Mouse (Mus musculus): ENCODE data around the gene B230118H07Rik. TPM values are rescaled to one million over a fixed set of nuclear protein-coding genes. Genes with fewer than 3 reads are reported as not detected.

B230118H07Rik gene
- total and polyA plus RNA-seq, 3 experiments = 1.6 to 76.4 (median 10.2) TPM

GRCm38 (mm10) chr2:101610861-101611260 is 38.5 kb downstream of the B230118H07Rik start:
- Histone ChIP-seq H3K9me3 (replicated peaks) (no peaks in the 10 kb centered on the region), H3K4me1 (ENCODE audit: insufficient read depth, low read depth, low read length) (no peaks in the 10 kb centered on the region), H3K36me3 (replicated peaks) (peaks cover 22% of the 10 kb centered on the region), H3K27me3 (ENCODE audit: insufficient read depth, low read length) (no peaks in the 10 kb centered on the region), H3K4me3 (ENCODE audit: low read depth, low read length) (no peak overlapping the region)
- ATAC-seq (ENCODE audit: extremely low read depth, insufficient number of reproducible peaks, low FRiP score, poor library complexity, severe bottlenecking) (no peak), DNase-seq (ENCODE audit: low spot score) (no peak)
- TF ChIP-seq CTCF (IDR thresholded peaks at IDR 0.05; ENCODE audit: low read depth, low read length) (no peak), GATA2 (IDR thresholded peaks at IDR 0.05; ENCODE audit: borderline replicate concordance, low read depth, low read length) (no peak)

DNA sequence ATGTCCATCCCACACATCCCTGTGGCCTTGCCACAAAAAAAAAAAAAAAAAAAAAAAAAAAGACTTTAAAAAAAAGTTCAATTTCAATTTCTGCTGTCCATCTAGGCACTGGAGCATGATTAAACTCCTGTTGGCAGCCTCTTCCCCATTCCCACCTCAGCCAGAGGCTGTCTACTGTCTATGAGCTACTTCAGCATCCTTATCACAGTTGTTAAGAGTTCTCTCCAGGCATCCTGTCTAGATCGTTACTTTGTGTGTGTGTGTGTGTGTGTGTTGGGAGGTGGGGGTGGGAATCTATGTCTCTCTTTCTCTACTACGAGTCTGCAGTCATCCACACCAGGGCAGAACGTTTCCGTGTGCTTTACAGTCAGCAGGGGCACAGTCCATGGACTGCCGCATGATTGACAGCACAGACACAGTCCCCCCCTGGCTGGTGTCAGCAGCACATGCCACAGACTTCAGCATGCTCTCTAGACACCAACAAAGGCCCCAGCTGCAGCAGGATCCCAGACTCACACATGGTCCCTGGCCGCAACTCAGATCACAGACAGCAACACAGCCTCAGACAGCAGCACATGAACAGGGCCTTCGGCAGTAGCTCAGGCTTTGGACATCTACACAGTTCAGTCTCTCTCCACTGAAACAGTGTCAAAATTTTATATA is 41.0 kb downstream of the B230118H07Rik start:
- no peak for ATAC-seq (ENCODE audit: extremely low read depth, insufficient number of reproducible peaks, low FRiP score, poor library complexity, severe bottlenecking)
- Histone ChIP-seq H3K4me1 (ENCODE audit: insufficient read depth, low read depth, low read length) (no peaks in the 10 kb centered on the region), H3K27me3 (ENCODE audit: insufficient read depth, low read length) (no peaks in the 10 kb centered on the region), H3K9me3 (replicated peaks) (no peaks in the 10 kb centered on the region), H3K36me3 (replicated peaks) (peaks cover 17% of the 10 kb centered on the region), H3K4me3 (ENCODE audit: low read depth, low read length) (no peak overlapping the region)
- no peak for TF ChIP-seq POLR2AphosphoS5 (IDR thresholded peaks at IDR 0.05; ENCODE audit: insufficient replicate concordance, low read depth, low read length)
- no peak for TF ChIP-seq GATA2 (IDR thresholded peaks at IDR 0.05; ENCODE audit: borderline replicate concordance, low read depth, low read length)
- no peak for TF ChIP-seq GATA1 (IDR thresholded peaks at IDR 0.05; ENCODE audit: borderline replicate concordance, low read length)
- no peak for TF ChIP-seq TAL1 (conservative IDR thresholded peaks at IDR 0.05; ENCODE audit: low read depth, low read length)
- TF ChIP-seq CTCF (IDR thresholded peaks at IDR 0.05; ENCODE audit: low read depth, low read length) = no peak
- no peak for DNase-seq (ENCODE audit: low spot score)

DNA sequence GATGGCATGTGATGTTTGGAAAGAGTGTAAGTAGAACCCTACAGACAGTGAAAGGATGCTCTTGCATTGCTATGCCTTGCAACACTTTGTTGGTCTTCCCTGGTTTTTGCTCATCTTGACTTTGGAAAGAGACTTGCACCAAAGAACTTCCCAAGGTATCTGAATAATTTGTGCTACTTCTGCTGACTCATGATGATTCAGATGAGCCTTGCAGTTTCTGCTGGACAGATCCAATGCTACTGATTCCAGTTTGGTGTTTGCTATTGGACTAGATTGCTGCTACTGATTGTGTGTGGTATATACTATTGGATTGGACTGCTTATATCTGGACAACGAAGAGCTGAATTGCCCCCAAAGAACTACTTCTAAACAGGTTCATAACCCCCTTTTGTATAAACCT is 46.2 kb downstream of the B230118H07Rik start:
- Histone ChIP-seq H3K9me3 (replicated peaks) (no peaks in the 10 kb centered on the region), H3K4me3 (ENCODE audit: low read depth, low read length) (no peak overlapping the region), H3K36me3 (replicated peaks) (peaks cover 6% of the 10 kb centered on the region), H3K4me1 (ENCODE audit: insufficient read depth, low read depth, low read length) (no peaks in the 10 kb centered on the region), H3K27me3 (ENCODE audit: insufficient read depth, low read length) (no peaks in the 10 kb centered on the region)
- peak; percentile 40; the same call in 1 of the 2 replicates for ATAC-seq (ENCODE audit: extremely low read depth, insufficient number of reproducible peaks, low FRiP score, poor library complexity, severe bottlenecking)
- no peak for TF ChIP-seq CTCF (IDR thresholded peaks at IDR 0.05; ENCODE audit: low read depth, low read length)
- no peak for TF ChIP-seq GATA1 (IDR thresholded peaks at IDR 0.05; ENCODE audit: borderline replicate concordance, low read length)
- no peak for DNase-seq (ENCODE audit: low spot score)

DNA sequence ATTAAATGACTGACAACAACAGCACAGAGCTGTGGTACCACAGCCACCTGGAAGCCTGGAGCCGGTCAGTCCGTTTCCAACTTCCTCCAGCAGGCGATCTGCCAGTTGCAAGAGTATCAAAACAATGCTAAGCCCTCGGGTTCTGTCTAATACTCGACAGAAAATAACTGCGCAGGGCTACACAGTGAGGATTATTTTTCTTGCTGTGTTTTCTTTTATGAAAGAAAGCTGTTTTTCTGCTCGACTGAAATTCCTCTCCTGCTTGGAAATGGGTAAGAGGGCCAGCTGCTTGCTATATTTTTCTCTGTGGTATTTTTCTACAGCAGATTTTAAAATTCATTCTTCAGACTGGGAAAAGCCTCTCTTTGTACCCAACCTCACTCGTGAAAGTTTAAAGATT is 48.6 kb downstream of the B230118H07Rik start:
- TF ChIP-seq GATA2 (IDR thresholded peaks at IDR 0.05; ENCODE audit: borderline replicate concordance, low read depth, low read length) (no peak), CTCF (IDR thresholded peaks at IDR 0.05; ENCODE audit: low read depth, low read length) (no peak), POLR2AphosphoS5 (IDR thresholded peaks at IDR 0.05; ENCODE audit: insufficient replicate concordance, low read depth, low read length) (no peak), TAL1 (conservative IDR thresholded peaks at IDR 0.05; ENCODE audit: low read depth, low read length) (no peak), GATA1 (IDR thresholded peaks at IDR 0.05; ENCODE audit: borderline replicate concordance, low read length) (no peak)
- Histone ChIP-seq H3K4me3 (ENCODE audit: low read depth, low read length) (no peak overlapping the region), H3K36me3 (replicated peaks) (peaks cover 6% of the 10 kb centered on the region), H3K27me3 (ENCODE audit: insufficient read depth, low read length) (no peaks in the 10 kb centered on the region), H3K9me3 (replicated peaks) (no peaks in the 10 kb centered on the region), H3K4me1 (ENCODE audit: insufficient read depth, low read depth, low read length) (no peaks in the 10 kb centered on the region)
- no peak for DNase-seq (ENCODE audit: low spot score)
- no peak for ATAC-seq (ENCODE audit: extremely low read depth, insufficient number of reproducible peaks, low FRiP score, poor library complexity, severe bottlenecking)

DNA sequence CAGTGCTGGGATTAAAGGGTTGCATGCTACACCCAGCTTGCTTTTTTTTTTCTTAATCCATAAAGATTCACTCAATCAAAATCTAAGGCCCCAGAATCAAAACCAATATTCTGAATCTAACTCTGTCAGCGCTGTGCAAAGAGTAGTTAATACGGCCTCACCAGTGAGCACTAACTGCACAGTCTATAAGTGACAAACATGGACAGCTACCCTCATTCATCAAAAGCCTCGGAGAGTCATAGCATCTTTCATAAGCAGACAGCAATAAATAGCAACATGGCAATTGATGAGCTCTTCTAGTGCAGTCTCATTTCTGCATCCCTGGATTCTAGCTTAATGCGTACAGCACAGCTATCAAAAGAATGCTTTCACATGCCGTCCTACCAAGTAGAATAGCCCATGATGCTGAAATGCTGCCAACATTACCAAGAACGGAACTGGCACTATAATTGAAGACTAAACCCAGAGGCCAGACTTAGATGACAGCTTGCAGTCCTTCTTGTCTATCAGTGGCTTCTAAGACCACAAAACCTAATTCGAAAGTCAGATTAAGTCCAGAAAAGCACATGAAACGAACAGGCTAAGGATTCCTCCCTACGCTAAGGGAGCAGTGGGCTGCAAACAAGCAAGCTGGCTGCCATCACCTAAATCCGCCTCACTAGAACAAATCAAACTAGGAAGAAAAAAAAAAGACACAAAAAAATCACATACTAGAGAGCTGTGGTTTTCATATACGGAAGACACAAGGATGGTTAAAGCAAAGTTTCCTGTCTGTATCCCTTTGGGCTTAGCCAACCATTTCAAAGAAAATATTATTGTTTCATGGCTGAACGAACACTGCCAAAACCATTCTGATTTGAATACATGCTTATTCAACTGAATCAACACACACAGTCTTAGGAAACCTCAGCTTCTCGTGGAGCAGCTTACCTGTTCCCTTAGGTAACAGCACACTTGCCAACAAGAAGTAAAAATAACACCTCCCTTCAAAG is 50.8 kb downstream of the B230118H07Rik start:
- TF ChIP-seq TAL1 (conservative IDR thresholded peaks at IDR 0.05; ENCODE audit: low read depth, low read length) (no peak), CTCF (IDR thresholded peaks at IDR 0.05; ENCODE audit: low read depth, low read length) (no peak), POLR2AphosphoS5 (IDR thresholded peaks at IDR 0.05; ENCODE audit: insufficient replicate concordance, low read depth, low read length) (no peak), GATA1 (IDR thresholded peaks at IDR 0.05; ENCODE audit: borderline replicate concordance, low read length) (no peak)
- Histone ChIP-seq H3K9me3 (replicated peaks) (no peaks in the 10 kb centered on the region), H3K27me3 (ENCODE audit: insufficient read depth, low read length) (no peaks in the 10 kb centered on the region), H3K36me3 (replicated peaks) (peaks cover 6% of the 10 kb centered on the region), H3K4me1 (ENCODE audit: insufficient read depth, low read depth, low read length) (peaks cover 3% of the 10 kb centered on the region; the same call in 1 of the 2 replicates), H3K4me3 (ENCODE audit: low read depth, low read length) (no peak overlapping the region)
- ATAC-seq (ENCODE audit: extremely low read depth, insufficient number of reproducible peaks, low FRiP score, poor library complexity, severe bottlenecking) (no peak), DNase-seq (ENCODE audit: low spot score) (no peak)

DNA sequence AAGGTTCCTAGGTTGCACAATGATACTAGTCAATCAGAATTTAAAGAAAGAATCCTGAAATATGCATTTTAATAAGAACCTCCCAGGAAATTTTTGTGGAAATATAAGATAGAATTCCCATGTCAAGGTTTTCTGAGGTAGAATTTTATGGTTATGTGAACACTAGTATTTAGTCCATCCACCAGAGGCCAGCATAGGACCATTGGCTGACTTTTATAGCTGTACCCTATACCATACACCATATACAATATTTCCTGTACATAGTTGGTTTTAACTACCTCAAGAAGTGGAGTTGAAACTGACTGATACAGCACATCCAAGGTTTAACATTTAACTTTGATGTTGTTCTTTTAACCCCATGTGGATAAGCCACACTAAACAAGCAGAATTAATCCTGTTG is 52.1 kb downstream of the B230118H07Rik start:
- peaks cover 3% of the 10 kb centered on the region; the same call in 1 of the 2 replicates for H3K4me1 ChIP-seq (ENCODE audit: insufficient read depth, low read depth, low read length)
- H3K4me3 ChIP-seq (ENCODE audit: low read depth, low read length) = no peak overlapping the region
- ATAC-seq (ENCODE audit: extremely low read depth, insufficient number of reproducible peaks, low FRiP score, poor library complexity, severe bottlenecking) = no peak
- DNase-seq (ENCODE audit: low spot score) = no peak
- no peaks in the 10 kb centered on the region for H3K9me3 ChIP-seq (replicated peaks)
- H3K36me3 ChIP-seq (replicated peaks) = peaks cover 6% of the 10 kb centered on the region
- no peak for TF ChIP-seq CTCF (IDR thresholded peaks at IDR 0.05; ENCODE audit: low read depth, low read length)
- no peak for TF ChIP-seq TAL1 (conservative IDR thresholded peaks at IDR 0.05; ENCODE audit: low read depth, low read length)
- TF ChIP-seq POLR2AphosphoS5 (IDR thresholded peaks at IDR 0.05; ENCODE audit: insufficient replicate concordance, low read depth, low read length) = no peak
- no peak for TF ChIP-seq GATA2 (IDR thresholded peaks at IDR 0.05; ENCODE audit: borderline replicate concordance, low read depth, low read length)
- TF ChIP-seq GATA1 (IDR thresholded peaks at IDR 0.05; ENCODE audit: borderline replicate concordance, low read length) = no peak
- no peaks in the 10 kb centered on the region for H3K27me3 ChIP-seq (ENCODE audit: insufficient read depth, low read length)

All from G1E (cell line).